ENCODE assay signal across 26 mouse cellular contexts in genomic region chr1:38213377-38213776, GRCm38 (mm10).
"Had no signal": no experiment of that assay in that cellular context is flagged by ENCODE, and none has a peak within 500 bp of the region (broad histone marks: within the 10 kb centered on the region; RNA-seq: fewer than 3 reads in every experiment).

No protein-coding gene starts in this region.

- ATAC-seq: hindbrain, embryonic 16.5 days; inflammation-experienced regulatory T-cells, adult 6 months; intestine, embryonic 15.5 days; intestine, postnatal 0 days had no signal

- H3K27ac ChIP-seq: gastrocnemius, adult 2 months; heart, embryonic 10.5 days; hindbrain, embryonic 10.5 days; hindbrain, embryonic 12.5 days; hindbrain, embryonic 14.5 days; intestine, embryonic 15.5 days; layer of hippocampus, adult 2 months; left cerebral cortex, adult 2 months; limb, embryonic 10.5 days; limb, embryonic 12.5 days; liver, embryonic 13.5 days had no signal

- H3K36me3 ChIP-seq: intestine, embryonic 15.5 days; liver, embryonic 13.5 days had no signal

- H3K9ac ChIP-seq: heart, embryonic 12.5 days; hindbrain, embryonic 12.5 days; hindbrain, embryonic 14.5 days; intestine, embryonic 15.5 days; limb, embryonic 12.5 days; liver, embryonic 13.5 days had no signal

- DNase-seq: gastrocnemius, adult 2 months; gastrocnemius, postnatal 10 days; gastrocnemius, postnatal 25 days; heart, adult 18-20 months; heart, postnatal 36 days; kidney, adult 18-20 months; kidney, adult 8-10 months; kidney, postnatal 10 days; kidney, postnatal 25 days; kidney, postnatal 4 days; liver; liver, embryonic 13.5 days had no signal

- H3K4me2 ChIP-seq: heart, embryonic 12.5 days; hindbrain, embryonic 12.5 days; hindbrain, embryonic 14.5 days; intestine, embryonic 15.5 days; limb, embryonic 12.5 days; liver, embryonic 11.5 days; liver, embryonic 13.5 days had no signal

- H3K4me3 ChIP-seq: gastrocnemius, adult 2 months; heart, embryonic 10.5 days; heart, embryonic 12.5 days; hindbrain, embryonic 10.5 days; hindbrain, embryonic 12.5 days; intestine, embryonic 15.5 days; layer of hippocampus, adult 2 months; left cerebral cortex, adult 2 months; limb, embryonic 10.5 days; limb, embryonic 12.5 days; liver, embryonic 13.5 days had no signal

- H3K9me3 ChIP-seq: heart, embryonic 10.5 days; heart, embryonic 12.5 days; hindbrain, embryonic 10.5 days; hindbrain, embryonic 12.5 days; intestine, embryonic 15.5 days; limb, embryonic 10.5 days; limb, embryonic 12.5 days; liver, embryonic 13.5 days had no signal

- H3K27me3 ChIP-seq: hindbrain, embryonic 12.5 days; liver, embryonic 13.5 days had no signal

- H3K4me1 ChIP-seq: liver, embryonic 13.5 days had no signal
